Mouse (Mus musculus): ENCODE data around the gene Myh3.

- no peak for TF ChIP-seq CTCF (IDR thresholded peaks at IDR 0.05; ENCODE audit: borderline replicate concordance, insufficient read depth, low read depth, low read length)
- TF ChIP-seq POLR2A (IDR thresholded peaks at IDR 0.05; ENCODE audit: borderline replicate concordance, insufficient read depth, low read length): no peak
Measured at GRCm38 (mm10) chr11:67078888-67079287, 788 bp downstream of the Myh3 start.

Measured in cerebellum, adult 2 months (tissue).